Comparison of ENCODE assay signal across 16 mouse cellular contexts in the genomic region with DNA sequence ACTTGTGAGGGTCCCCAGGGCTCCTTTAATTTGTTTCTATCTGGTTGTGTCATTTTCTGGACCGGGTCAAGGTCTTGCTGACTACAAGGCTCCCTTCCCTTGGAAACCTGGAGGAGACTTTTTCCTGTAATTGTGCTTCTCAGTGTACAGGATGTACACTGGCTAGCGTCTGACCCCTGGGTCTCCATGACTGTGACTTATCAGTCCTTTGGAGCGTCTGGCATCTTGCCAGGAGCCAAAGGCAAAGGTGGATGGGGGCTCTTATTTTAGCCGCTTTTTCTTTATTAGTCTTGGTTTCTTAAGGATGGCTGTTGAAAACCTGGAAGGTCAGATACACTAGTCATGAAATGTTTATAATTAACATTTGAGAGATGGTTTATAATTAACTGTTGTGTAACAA. TPM values are rescaled to one million over a fixed set of nuclear protein-coding genes. Genes with fewer than 3 reads are reported as not detected.
DNase-seq lines count a peak whose midpoint lies in the region; ATAC-seq and TF ChIP-seq lines count a peak whose summit lies in the region.
"Had no signal": no experiment of that assay in that cellular context is flagged by ENCODE, and none has a peak within 500 bp of the region (broad histone marks: within the 10 kb centered on the region; RNA-seq: fewer than 3 reads in every experiment).

No protein-coding gene starts in this region.

- peak; percentile 99 for DNase-seq in heart, adult 11 months
- DNase-seq in heart, embryonic 10.5 days (ENCODE audit: low spot score): no peak
- peak; percentile 87 for DNase-seq in kidney, adult 2 months
- DNase-seq in lung, postnatal 0 days (ENCODE audit: low spot score): no peak
- no peak for DNase-seq in layer of hippocampus, adult 9-10 months (ENCODE audit: low spot score)
- DNase-seq in cerebellum, postnatal 36 days: no peak
- DNase-seq: cerebellum, adult 8-10 months; forebrain, postnatal 0 days; right cerebral cortex, adult 18-20 months; thymus, postnatal 14 days had no signal

- no peaks in the 10 kb centered on the region for H3K36me3 ChIP-seq in heart, embryonic 10.5 days
- no peaks in the 10 kb centered on the region for H3K36me3 ChIP-seq in heart, embryonic 11.5 days (ENCODE audit: control insufficient read depth, insufficient read depth, low read length)
- no peaks in the 10 kb centered on the region for H3K36me3 ChIP-seq in kidney, adult 2 months (ENCODE audit: control insufficient read depth, insufficient read depth, low read length)
- no peaks in the 10 kb centered on the region for H3K36me3 ChIP-seq in lung, postnatal 0 days (ENCODE audit: insufficient read depth, low read length)
- H3K36me3 ChIP-seq: embryonic facial prominence, embryonic 15.5 days; hindbrain, embryonic 13.5 days; neural tube, embryonic 12.5 days had no signal

- no peak overlapping the region for H3K4me3 ChIP-seq in heart, embryonic 10.5 days
- no peak overlapping the region for H3K4me3 ChIP-seq in heart, embryonic 11.5 days (ENCODE audit: low read depth, low read length)
- no peak overlapping the region for H3K4me3 ChIP-seq in kidney, adult 2 months (ENCODE audit: insufficient read depth, low read depth, low read length)
- H3K4me3 ChIP-seq in lung, postnatal 0 days (ENCODE audit: low read depth, low read length): no peak overlapping the region
- H3K4me3 ChIP-seq: embryonic facial prominence, embryonic 15.5 days; hindbrain, embryonic 13.5 days; layer of hippocampus, adult 2 months; neural tube, embryonic 12.5 days had no signal

- H3K4me1 ChIP-seq in heart, embryonic 10.5 days: no peaks in the 10 kb centered on the region
- H3K4me1 ChIP-seq in heart, embryonic 11.5 days (ENCODE audit: control insufficient read depth, insufficient read depth, low read length): no peaks in the 10 kb centered on the region; the same call in 1 of the 2 replicates
- H3K4me1 ChIP-seq in kidney, adult 2 months (ENCODE audit: control insufficient read depth, insufficient read depth, low read length): peaks cover 13% of the 10 kb centered on the region; the same call in 1 of the 2 replicates
- no peaks in the 10 kb centered on the region for H3K4me1 ChIP-seq in lung, postnatal 0 days (ENCODE audit: insufficient read depth, low read depth, low read length)
- H3K4me1 ChIP-seq: embryonic facial prominence, embryonic 15.5 days; hindbrain, embryonic 13.5 days; neural tube, embryonic 12.5 days had no signal

- peak; percentile 69; the same call in 1 of the 2 replicates for ATAC-seq in heart, embryonic 11.5 days (replicated peaks; ENCODE audit: insufficient number of reproducible peaks, low FRiP score, low TSS enrichment)
- peak; percentile 58; the same call in 1 of the 2 replicates for ATAC-seq in lung, postnatal 0 days
- no peak for ATAC-seq in monocyte, adult 5-6 weeks (replicated peaks; ENCODE audit: insufficient number of reproducible peaks, low FRiP score, low TSS enrichment, poor library complexity, severe bottlenecking)
- ATAC-seq: forebrain, postnatal 0 days had no signal

- 0 out of 2 replicates have a peak, but pooled peaks have one; percentile 35 for TF ChIP-seq EP300 in lung, postnatal 0 days (IDR thresholded peaks at IDR 0.05)

- no peak for TF ChIP-seq POLR2A in kidney, adult 2 months (IDR thresholded peaks at IDR 0.05; ENCODE audit: low read depth, low read length)

- no peak overlapping the region for H3K4me2 ChIP-seq in heart, embryonic 11.5 days
- no peak overlapping the region for H3K4me2 ChIP-seq in lung, postnatal 0 days (replicated peaks; ENCODE audit: low read depth, low read length)
- H3K4me2 ChIP-seq: embryonic facial prominence, embryonic 15.5 days; hindbrain, embryonic 13.5 days; neural tube, embryonic 12.5 days had no signal

- H3K9ac ChIP-seq in heart, embryonic 11.5 days (ENCODE audit: low read depth, low read length): no peak overlapping the region
- no peak overlapping the region for H3K9ac ChIP-seq in lung, postnatal 0 days (replicated peaks; ENCODE audit: low read depth)
- H3K9ac ChIP-seq: embryonic facial prominence, embryonic 15.5 days; forebrain, postnatal 0 days; hindbrain, embryonic 13.5 days; neural tube, embryonic 12.5 days had no signal

- WGBS in heart, embryonic 10.5 days: 46% methylated on average over 4 of the region's 4 CpGs
- 40% methylated on average over 4 of the region's 4 CpGs for WGBS in heart, embryonic 11.5 days (ENCODE audit: insufficient replicate concordance)
- 35% methylated on average over 4 of the region's 4 CpGs for WGBS in kidney, adult 2 months
- 40% methylated on average over 4 of the region's 4 CpGs for WGBS in lung, postnatal 0 days

- no peak for TF ChIP-seq CTCF in kidney, adult 2 months (conservative IDR thresholded peaks at IDR 0.05; ENCODE audit: insufficient read depth, insufficient read length, low read depth, low read length)
- TF ChIP-seq CTCF in lung, postnatal 0 days (IDR thresholded peaks at IDR 0.05): no peak

- H3K27me3 ChIP-seq in heart, embryonic 10.5 days (ENCODE audit: insufficient read depth, poor library complexity, severe bottlenecking): no peaks in the 10 kb centered on the region
- H3K27me3 ChIP-seq in heart, embryonic 11.5 days (ENCODE audit: control insufficient read depth, insufficient read depth, low read length): no peaks in the 10 kb centered on the region
- H3K27me3 ChIP-seq in kidney, adult 2 months (replicated peaks; ENCODE audit: control insufficient read depth, insufficient read depth, low read length): no peaks in the 10 kb centered on the region
- H3K27me3 ChIP-seq in lung, postnatal 0 days (replicated peaks; ENCODE audit: insufficient read depth, low read length): no peaks in the 10 kb centered on the region
- H3K27me3 ChIP-seq: embryonic facial prominence, embryonic 15.5 days; hindbrain, embryonic 13.5 days; neural tube, embryonic 12.5 days had no signal

- H3K9me3 ChIP-seq in heart, embryonic 10.5 days: no peaks in the 10 kb centered on the region
- H3K9me3 ChIP-seq in heart, embryonic 11.5 days (replicated peaks; ENCODE audit: control insufficient read depth, low read length): no peaks in the 10 kb centered on the region
- no peaks in the 10 kb centered on the region for H3K9me3 ChIP-seq in lung, postnatal 0 days (ENCODE audit: low read length)
- H3K9me3 ChIP-seq: embryonic facial prominence, embryonic 15.5 days; hindbrain, embryonic 13.5 days; neural tube, embryonic 12.5 days had no signal

- H3K27ac ChIP-seq in heart, embryonic 10.5 days: no peak overlapping the region
- H3K27ac ChIP-seq in heart, embryonic 11.5 days (ENCODE audit: low read depth, low read length): no peak overlapping the region
- peak overlapping the region; percentile 87 for H3K27ac ChIP-seq in kidney, adult 2 months (ENCODE audit: insufficient read depth, low read depth, low read length)
- no peak overlapping the region for H3K27ac ChIP-seq in lung, postnatal 0 days (ENCODE audit: low read length)
- H3K27ac ChIP-seq: embryonic facial prominence, embryonic 15.5 days; hindbrain, embryonic 13.5 days; layer of hippocampus, adult 2 months; neural tube, embryonic 12.5 days had no signal

RNA-seq across cellular contexts. Expression of a gene that starts 3.9 kb away (rescaled TPM):
- polyA plus RNA-seq in heart, embryonic 10.5 days (2016; fragmentation: Nextera tagmentation; extraction: Ambion mirVana): 1.3 TPM in 2 replicates
- 2.1 and 2.5 TPM in 2 replicates for polyA plus RNA-seq in heart, embryonic 11.5 days (2014; fragmentation: Nextera tagmentation; extraction: Ambion mirVana)
- 185 and 205 TPM in 2 replicates for polyA plus RNA-seq in kidney, adult 2 months (2012; rRNA removed)
- 0.49 and 0.86 TPM in 2 replicates for polyA plus RNA-seq in lung, postnatal 0 days (2015; fragmentation: Nextera tagmentation; extraction: Ambion mirVana)
- total RNA-seq in monocyte, adult 5-6 weeks (2017): 0.39 TPM in 1 of 3 replicates, not detected in the others

Comparison
In these comparisons a context has a peak if more than half of its experiments do, and no peak if none do; other contexts are left out.
1. DNase-seq: peak in heart, adult 11 months (single experiment) and kidney, adult 2 months (single experiment); none in heart, embryonic 10.5 days (single experiment), lung, postnatal 0 days (single experiment), layer of hippocampus, adult 9-10 months (single experiment) and cerebellum, postnatal 36 days (0 of 2).
2. RNA of a gene that starts 3.9 kb away (polyA plus RNA-seq): 185 to 205 TPM in kidney, adult 2 months; 2.1 to 2.5 TPM in heart, embryonic 11.5 days, 1.3 TPM in heart, embryonic 10.5 days and 0.49 to 0.86 TPM in lung, postnatal 0 days; every median in the first group is over 10 times any median in the second.